Mouse (Mus musculus) hindbrain, embryonic 15.5 days (tissue): ENCODE measurements around the gene Gm49630. TPM values are rescaled to one million over a fixed set of nuclear protein-coding genes. Genes with fewer than 3 reads are reported as not detected.
"Not testable (repeated sequence)": the region's sequence is repeated elsewhere in the genome, so short reads cannot be mapped to it uniquely, and the experiment has no call there.

Source experiments
- ATAC-seq: fragments of 200-750 bp; cut with Nextera tagmentation; 2 replicates; pipeline ENCODE4 v1.8.0; 2017; ENCODE audit warnings: low read depth, moderate number of reproducible peaks, moderate TSS enrichment; ENCODE audit not compliant: low FRiP score
- H3K27ac ChIP-seq: fragments of 300-500 bp; sonication (generic); replicated peaks from 2 replicates; pipeline ENCODE4 v1.5.1; 2015; ENCODE audit warnings: mild to moderate bottlenecking, inconsistent platforms
- H3K27me3 ChIP-seq: fragments of 300-500 bp; sonication (generic); 2 replicates; pipeline ENCODE4 v1.6.1; 2015; ENCODE audit warnings: control low read depth, inconsistent platforms
- H3K36me3 ChIP-seq: fragments of 300-500 bp; sonication (generic); 2 replicates; pipeline ENCODE4 v1.6.1; 2015; ENCODE audit warnings: control low read depth, inconsistent platforms
- H3K4me1 ChIP-seq: fragments of 300-500 bp; sonication (generic); replicated peaks from 2 replicates; pipeline ENCODE4 v1.6.1; 2015; ENCODE audit warnings: control low read depth, inconsistent platforms
- H3K4me2 ChIP-seq: fragments of 300-500 bp; sonication (generic); 2 replicates; pipeline ENCODE4 v1.6.1; 2015; ENCODE audit warnings: moderate library complexity, mild to moderate bottlenecking, inconsistent platforms
- H3K4me3 ChIP-seq: fragments of 300-500 bp; sonication (generic); 2 replicates; pipeline ENCODE4 v1.5.1; 2015; ENCODE audit warnings: mild to moderate bottlenecking, inconsistent platforms
- H3K9ac ChIP-seq: fragments of 300-500 bp; sonication (generic); 2 replicates; pipeline ENCODE4 v1.6.1; 2015; ENCODE audit warnings: inconsistent platforms
- H3K9me3 ChIP-seq: fragments of 300-500 bp; sonication (generic); 2 replicates; pipeline ENCODE4 v1.6.1; 2016; ENCODE audit warnings: control low read depth, inconsistent platforms
- WGBS: fragments of 180-500 bp; shearing (Covaris S2); methylation state at CpG from one replicate; pipeline ENCODE4 v1.1.7; 2015; 5-methylcytosine and 5-hydroxymethylcytosine counted together
- polyA plus RNA-seq: library from polyadenylated mRNA; unstranded; fragments of >200 nt; fragmentation: Nextera tagmentation; extraction: Ambion mirVana; gene quantifications from 2 replicates; pipeline ENCODE4 v1.2.1, GENCODE M21; 2015

The Gm49630 gene
- polyA plus RNA-seq, 1 experiment from 2014 or later = not detected

GRCm38 (mm10) chr17:7360749-7361465 lies 10.9 kb downstream of the Gm49630 start:
- not testable (repeated sequence) for H3K9ac ChIP-seq, H3K4me1 ChIP-seq, H3K27me3 ChIP-seq, H3K27ac ChIP-seq, H3K4me3 ChIP-seq, H3K4me2 ChIP-seq, ATAC-seq, H3K36me3 ChIP-seq, H3K9me3 ChIP-seq
- 72% methylated on average over 8 of the region's 9 CpGs for WGBS

- H3K9me3 ChIP-seq, H3K4me3 ChIP-seq, H3K36me3 ChIP-seq, H3K27ac ChIP-seq, H3K27me3 ChIP-seq, H3K9ac ChIP-seq, H3K4me2 ChIP-seq, H3K4me1 ChIP-seq: not testable (repeated sequence)
- 68% methylated on average over 4 of the region's 4 CpGs for WGBS
- peak; percentile 39; the same call in 1 of the 2 replicates for ATAC-seq
These were observed 12.0 kb downstream of the Gm49630 start for GRCm38 (mm10) chr17:7359806-7360205.

- not testable (repeated sequence) for ATAC-seq, H3K36me3 ChIP-seq, H3K4me3 ChIP-seq, H3K27me3 ChIP-seq, H3K4me2 ChIP-seq, H3K9me3 ChIP-seq, H3K9ac ChIP-seq, H3K27ac ChIP-seq, H3K4me1 ChIP-seq
- 79% methylated on average over 1 of the region's 1 CpGs for WGBS
These were observed 19.2 kb downstream of the Gm49630 start, which contains the start of gene Ttll2 for GRCm38 (mm10) chr17:7352596-7352995. Ttll2 (minus strand) TSS chr17:7352696.

GRCm38 (mm10) chr17:7348765-7349164 lies 23.0 kb downstream of the Gm49630 start:
- not testable (repeated sequence) for H3K4me1 ChIP-seq, H3K27me3 ChIP-seq, H3K9me3 ChIP-seq, H3K9ac ChIP-seq, H3K4me2 ChIP-seq, ATAC-seq, H3K27ac ChIP-seq, H3K36me3 ChIP-seq, H3K4me3 ChIP-seq
- WGBS = 63% methylated on average over 2 of the region's 3 CpGs

- not testable (repeated sequence) for ATAC-seq, H3K27me3 ChIP-seq, H3K4me1 ChIP-seq, H3K4me3 ChIP-seq, H3K9ac ChIP-seq, H3K4me2 ChIP-seq, H3K9me3 ChIP-seq, H3K27ac ChIP-seq, H3K36me3 ChIP-seq
- WGBS = 75% methylated on average over 7 of the region's 9 CpGs
These were observed 34.4 kb downstream of the Gm49630 start for GRCm38 (mm10) chr17:7337381-7337780.

GRCm38 (mm10) chr17:7332745-7333144 lies 39.0 kb downstream of the Gm49630 start:
- not testable (repeated sequence) for H3K4me3 ChIP-seq, ATAC-seq, H3K9me3 ChIP-seq, H3K4me2 ChIP-seq, H3K9ac ChIP-seq, H3K4me1 ChIP-seq, H3K36me3 ChIP-seq, H3K27ac ChIP-seq, H3K27me3 ChIP-seq
- 72% methylated on average over 4 of the region's 5 CpGs for WGBS

- H3K4me1 ChIP-seq, H3K27ac ChIP-seq, H3K4me3 ChIP-seq, H3K36me3 ChIP-seq, H3K9ac ChIP-seq, H3K9me3 ChIP-seq, ATAC-seq, H3K27me3 ChIP-seq, H3K4me2 ChIP-seq: not testable (repeated sequence)
- WGBS = 91% methylated on average over 5 of the region's 8 CpGs
These were observed 45.4 kb downstream of the Gm49630 start for GRCm38 (mm10) chr17:7326415-7326814.

GRCm38 (mm10) chr17:7324346-7324745 lies 47.4 kb downstream of the Gm49630 start, which contains the start of gene Tcp10a:
Tcp10a (plus strand) TSS chr17:7324646.
- WGBS = 94% methylated on average over 4 of the region's 5 CpGs
- not testable (repeated sequence) for H3K27me3 ChIP-seq

GRCm38 (mm10) chr17:7319789-7320188 lies 52.0 kb downstream of the Gm49630 start:
- not testable (repeated sequence) for H3K36me3 ChIP-seq, H3K27ac ChIP-seq, H3K9ac ChIP-seq, H3K27me3 ChIP-seq, H3K4me2 ChIP-seq, ATAC-seq, H3K4me3 ChIP-seq, H3K9me3 ChIP-seq, H3K4me1 ChIP-seq
- 92% methylated on average over 6 of the region's 6 CpGs for WGBS

More at GRCm38 (mm10) chr17:7324346-7324745, 47.4 kb downstream of the Gm49630 start, which contains the start of gene Tcp10a:
- not testable (repeated sequence) for H3K4me1 ChIP-seq, H3K4me2 ChIP-seq, H3K4me3 ChIP-seq, H3K36me3 ChIP-seq, H3K27ac ChIP-seq, H3K9ac ChIP-seq, H3K9me3 ChIP-seq, ATAC-seq

- not testable (repeated sequence) for H3K9me3 ChIP-seq, H3K4me2 ChIP-seq, H3K27ac ChIP-seq, H3K9ac ChIP-seq, H3K27me3 ChIP-seq, H3K36me3 ChIP-seq, H3K4me1 ChIP-seq, H3K4me3 ChIP-seq, ATAC-seq
- 79% methylated on average over 7 of the region's 8 CpGs for WGBS
These were observed 55.9 kb downstream of the Gm49630 start for GRCm38 (mm10) chr17:7315693-7316382.

GRCm38 (mm10) chr17:7306278-7307196 lies 65.2 kb downstream of the Gm49630 start:
- 70% methylated on average over 8 of the region's 8 CpGs for WGBS
- not testable (repeated sequence) for H3K27me3 ChIP-seq, H3K4me3 ChIP-seq, H3K9ac ChIP-seq, H3K27ac ChIP-seq, H3K4me1 ChIP-seq, H3K36me3 ChIP-seq, H3K9me3 ChIP-seq, H3K4me2 ChIP-seq
- ATAC-seq = peak; percentile 92
